Mouse (Mus musculus) T-cell, adult 2 months (primary cell): ENCODE results near the gene Fam219a.

Source experiments
- DNase-seq: peaks from one replicate; pipeline ENCODE4 v3.0.0; 2022; ENCODE audit warnings: low spot score

Fam219a gene

GRCm38 (mm10) chr4:41504325-41504724, 65.0 kb downstream of the Fam219a start:
- no peak for DNase-seq

GRCm38 (mm10) chr4:41502986-41503412, 66.3 kb downstream of the Fam219a start, which contains the start of gene AI464131:
Gene AI464131, minus strand, starts transcription at chr4:41503076.
- peak; percentile 34 for DNase-seq

- DNase-seq: no peak
These were observed 67.0 kb downstream of the Fam219a start for GRCm38 (mm10) chr4:41502171-41502940.

GRCm38 (mm10) chr4:41500787-41501186, 68.6 kb downstream of the Fam219a start:
- DNase-seq: no peak

- no peak for DNase-seq
These were observed 69.7 kb downstream of the Fam219a start for GRCm38 (mm10) chr4:41499619-41500018.

- no peak for DNase-seq
These were observed 70.4 kb downstream of the Fam219a start for GRCm38 (mm10) chr4:41498921-41499391.

GRCm38 (mm10) chr4:41497995-41498845, 71.1 kb downstream of the Fam219a start:
- no peak for DNase-seq

- no peak for DNase-seq
These were observed 71.8 kb downstream of the Fam219a start for GRCm38 (mm10) chr4:41497579-41497978.

GRCm38 (mm10) chr4:41497046-41497445, 72.3 kb downstream of the Fam219a start:
- no peak for DNase-seq

- no peak for DNase-seq
These were observed 73.5 kb downstream of the Fam219a start for GRCm38 (mm10) chr4:41495850-41496249.

GRCm38 (mm10) chr4:41495076-41495475, 74.3 kb downstream of the Fam219a start:
- DNase-seq: no peak

- DNase-seq: no peak
These were observed 75.0 kb downstream of the Fam219a start for GRCm38 (mm10) chr4:41494378-41494777.

GRCm38 (mm10) chr4:41493464-41494116, 75.7 kb downstream of the Fam219a start:
- DNase-seq: no peak

GRCm38 (mm10) chr4:41492951-41493350, 76.4 kb downstream of the Fam219a start:
- no peak for DNase-seq

- no peak for DNase-seq
These were observed 87.7 kb downstream of the Fam219a start for GRCm38 (mm10) chr4:41481601-41482017.

GRCm38 (mm10) chr4:41480254-41480653, 89.1 kb downstream of the Fam219a start:
- DNase-seq: no peak

- DNase-seq: no peak
These were observed 89.9 kb downstream of the Fam219a start for GRCm38 (mm10) chr4:41479456-41479804.

GRCm38 (mm10) chr4:41478751-41479455, 90.4 kb downstream of the Fam219a start:
- DNase-seq: no peak

GRCm38 (mm10) chr4:41477648-41478160, 91.6 kb downstream of the Fam219a start:
- DNase-seq: no peak

GRCm38 (mm10) chr4:41471384-41471689, 98.0 kb downstream of the Fam219a start:
- DNase-seq: no peak

GRCm38 (mm10) chr4:41470684-41471383, 98.5 kb downstream of the Fam219a start:
- no peak for DNase-seq
